Mouse (Mus musculus) midbrain, embryonic 10.5 days (tissue): ENCODE results near the gene Btbd8. TPM values are rescaled to one million over a fixed set of nuclear protein-coding genes. Genes with fewer than 3 reads are reported as not detected.
A peak's percentile ranks its signal among the peaks of the same experiment; 100 is the strongest.

ENCODE experiments used
- DNase-seq: peaks from one replicate; pipeline ENCODE4 v3.0.0-alpha.2; 2017; ENCODE audit warnings: low spot score
- H3K27ac ChIP-seq: fragments of 300-500 bp; sonication (generic); replicated peaks from 2 replicates; pipeline ENCODE4 v1.5.1; 2016; ENCODE audit warnings: mild to moderate bottlenecking
- H3K27me3 ChIP-seq: fragments of 300-500 bp; sonication (generic); 2 replicates; pipeline ENCODE4 v1.6.1; 2016; ENCODE audit warnings: low read depth, mild to moderate bottlenecking; ENCODE audit not compliant: poor library complexity, severe bottlenecking
- H3K36me3 ChIP-seq: fragments of 300-500 bp; sonication (generic); 2 replicates; pipeline ENCODE4 v1.6.1; 2016; ENCODE audit warnings: mild to moderate bottlenecking, moderate library complexity
- H3K4me1 ChIP-seq: fragments of 300-500 bp; sonication (generic); 2 replicates; pipeline ENCODE4 v1.6.1; 2016
- H3K4me3 ChIP-seq: fragments of 300-500 bp; sonication (generic); 2 replicates; pipeline ENCODE4 v1.5.1; 2016; ENCODE audit warnings: mild to moderate bottlenecking, moderate library complexity
- H3K9me3 ChIP-seq: fragments of 300-500 bp; sonication (generic); replicated peaks from 2 replicates; pipeline ENCODE4 v1.6.1; 2016; ENCODE audit warnings: mild to moderate bottlenecking
- WGBS: fragments of 180-500 bp; shearing (Covaris S2); methylation state at CpG from one replicate; pipeline ENCODE4 v1.1.7; 2016; 5-methylcytosine and 5-hydroxymethylcytosine counted together
- polyA plus RNA-seq: library from polyadenylated mRNA; unstranded; fragments of >200 nt; fragmentation: Nextera tagmentation; extraction: Ambion mirVana; gene quantifications from 2 replicates; pipeline ENCODE4 v1.2.1, GENCODE M21; 2016

Btbd8 gene
- polyA plus RNA-seq, 1 experiment from 2014 or later, result 4.6 TPM

GRCm38 (mm10) chr5:107431249-107431648 is 6.5 kb upstream of the Btbd8 start, which contains the start of gene Lpcat2b:
Gene Lpcat2b (plus strand): TSS chr5:107431549.
- WGBS, result 82% methylated on average over 3 of the region's 3 CpGs
- Histone ChIP-seq H3K9me3 (no peaks in the 10 kb centered on the region), H3K4me3 (no peak within 1 kb of the TSS), H3K27ac (no peak within 1 kb of the TSS), H3K27me3 (no peaks in the 10 kb centered on the region), H3K36me3 (no peaks in the 10 kb centered on the region), H3K4me1 (no peaks in the 10 kb centered on the region)
- no peak for DNase-seq

GRCm38 (mm10) chr5:107434001-107434400 is 3.8 kb upstream of the Btbd8 start:
- H3K36me3 ChIP-seq, result no peaks in the 10 kb centered on the region
- no peak overlapping the region for H3K4me3 ChIP-seq
- no peaks in the 10 kb centered on the region for H3K27me3 ChIP-seq
- no peak overlapping the region for H3K27ac ChIP-seq
- WGBS, result 88% methylated on average over 5 of the region's 5 CpGs
- no peaks in the 10 kb centered on the region for H3K9me3 ChIP-seq
- no peak for DNase-seq
- H3K4me1 ChIP-seq, result peaks cover 18% of the 10 kb centered on the region

- Histone ChIP-seq H3K27me3 (no peaks in the 10 kb centered on the region), H3K4me1 (peaks cover 20% of the 10 kb centered on the region), H3K4me3 (no peak overlapping the region), H3K9me3 (no peaks in the 10 kb centered on the region), H3K36me3 (no peaks in the 10 kb centered on the region), H3K27ac (no peak overlapping the region)
- no peak for DNase-seq
- WGBS, result 96% methylated on average over 6 of the region's 6 CpGs
Observed at GRCm38 (mm10) chr5:107436185-107436584, 1.6 kb upstream of the Btbd8 start.

- H3K27me3 ChIP-seq, result no peaks in the 10 kb centered on the region
- peaks cover 20% of the 10 kb centered on the region for H3K4me1 ChIP-seq
- H3K9me3 ChIP-seq, result no peaks in the 10 kb centered on the region
- H3K4me3 ChIP-seq, result peak overlapping the region; percentile 90; the same call in 1 of the 2 replicates
- no peak for DNase-seq
- no peak overlapping the region; the same call in 1 of the 2 replicates for H3K27ac ChIP-seq
- WGBS, result 83% methylated on average over 6 of the region's 6 CpGs
- no peaks in the 10 kb centered on the region for H3K36me3 ChIP-seq
Observed at GRCm38 (mm10) chr5:107436587-107437209, 1.1 kb upstream of the Btbd8 start.

- no peak for DNase-seq
- peak overlapping the region; percentile 96 for H3K27ac ChIP-seq
- 27% methylated on average over 7 of the region's 7 CpGs for WGBS
- no peaks in the 10 kb centered on the region for H3K27me3 ChIP-seq
- peaks cover 20% of the 10 kb centered on the region for H3K4me1 ChIP-seq
- H3K4me3 ChIP-seq, result peak overlapping the region; percentile 90
- no peaks in the 10 kb centered on the region for H3K9me3 ChIP-seq
- H3K36me3 ChIP-seq, result no peaks in the 10 kb centered on the region
Observed at GRCm38 (mm10) chr5:107438353-107438752, 556 bp downstream of the Btbd8 start.

GRCm38 (mm10) chr5:107441881-107442280 is 4.1 kb downstream of the Btbd8 start:
- Histone ChIP-seq H3K36me3 (no peaks in the 10 kb centered on the region), H3K27ac (no peak overlapping the region), H3K4me3 (no peak overlapping the region), H3K9me3 (no peaks in the 10 kb centered on the region), H3K4me1 (peaks cover 18% of the 10 kb centered on the region), H3K27me3 (no peaks in the 10 kb centered on the region)
- DNase-seq, result no peak
- 88% methylated on average over 5 of the region's 5 CpGs for WGBS

- H3K4me3 ChIP-seq, result no peak overlapping the region
- H3K36me3 ChIP-seq, result no peaks in the 10 kb centered on the region
- H3K27ac ChIP-seq, result no peak overlapping the region
- H3K27me3 ChIP-seq, result no peaks in the 10 kb centered on the region
- WGBS, result 89% methylated on average over 4 of the region's 4 CpGs
- H3K4me1 ChIP-seq, result no peaks in the 10 kb centered on the region
- no peaks in the 10 kb centered on the region for H3K9me3 ChIP-seq
- no peak for DNase-seq
Observed at GRCm38 (mm10) chr5:107444251-107444650, 6.5 kb downstream of the Btbd8 start.

GRCm38 (mm10) chr5:107447977-107448376 is 10.2 kb downstream of the Btbd8 start:
- Histone ChIP-seq H3K36me3 (no peaks in the 10 kb centered on the region), H3K27ac (no peak overlapping the region)

GRCm38 (mm10) chr5:107448784-107449183 is 11.0 kb downstream of the Btbd8 start:
- Histone ChIP-seq H3K4me3 (no peak overlapping the region), H3K4me1 (no peaks in the 10 kb centered on the region), H3K9me3 (no peaks in the 10 kb centered on the region), H3K27ac (no peak overlapping the region), H3K27me3 (no peaks in the 10 kb centered on the region), H3K36me3 (no peaks in the 10 kb centered on the region)
- no peak for DNase-seq
- WGBS, result 92% methylated on average over 4 of the region's 4 CpGs

More at GRCm38 (mm10) chr5:107447977-107448376, 10.2 kb downstream of the Btbd8 start:
- H3K9me3 ChIP-seq, result no peaks in the 10 kb centered on the region
- no peak overlapping the region for H3K4me3 ChIP-seq
- WGBS, result 89% methylated on average over 4 of the region's 4 CpGs
- H3K27me3 ChIP-seq, result no peaks in the 10 kb centered on the region
- DNase-seq, result no peak
- H3K4me1 ChIP-seq, result no peaks in the 10 kb centered on the region

- Histone ChIP-seq H3K36me3 (no peaks in the 10 kb centered on the region), H3K4me3 (no peak overlapping the region), H3K27me3 (no peaks in the 10 kb centered on the region), H3K4me1 (no peaks in the 10 kb centered on the region), H3K9me3 (no peaks in the 10 kb centered on the region), H3K27ac (no peak overlapping the region)
- 90% methylated on average over 5 of the region's 5 CpGs for WGBS
- DNase-seq, result no peak
Observed at GRCm38 (mm10) chr5:107449620-107450019, 11.8 kb downstream of the Btbd8 start.

GRCm38 (mm10) chr5:107450299-107450698 is 12.5 kb downstream of the Btbd8 start:
- H3K27me3 ChIP-seq, result no peaks in the 10 kb centered on the region
- no peak overlapping the region for H3K27ac ChIP-seq
- H3K9me3 ChIP-seq, result no peaks in the 10 kb centered on the region
- DNase-seq, result no peak
- H3K4me3 ChIP-seq, result no peak overlapping the region
- no peaks in the 10 kb centered on the region for H3K4me1 ChIP-seq
- 91% methylated on average over 5 of the region's 5 CpGs for WGBS
- H3K36me3 ChIP-seq, result no peaks in the 10 kb centered on the region

GRCm38 (mm10) chr5:107462147-107463076 is 24.6 kb downstream of the Btbd8 start:
- Histone ChIP-seq H3K27ac (no peak overlapping the region), H3K9me3 (no peaks in the 10 kb centered on the region), H3K4me1 (peaks cover 8% of the 10 kb centered on the region), H3K36me3 (no peaks in the 10 kb centered on the region), H3K27me3 (no peaks in the 10 kb centered on the region), H3K4me3 (no peak overlapping the region)
- DNase-seq, result no peak
- 91% methylated on average over 4 of the region's 4 CpGs for WGBS

- H3K4me1 ChIP-seq, result peaks cover 8% of the 10 kb centered on the region
- no peaks in the 10 kb centered on the region for H3K27me3 ChIP-seq
- H3K36me3 ChIP-seq, result peaks cover 7% of the 10 kb centered on the region; the same call in 1 of the 2 replicates
- DNase-seq, result no peak
- H3K4me3 ChIP-seq, result no peak overlapping the region
- H3K9me3 ChIP-seq, result no peaks in the 10 kb centered on the region
- WGBS, result 43% methylated on average over 5 of the region's 5 CpGs
- H3K27ac ChIP-seq, result peak overlapping the region; percentile 38; the same call in 1 of the 2 replicates
Observed at GRCm38 (mm10) chr5:107466501-107466900, 28.7 kb downstream of the Btbd8 start.
